Comparison of ENCODE assay signal across 8 mouse cellular contexts in the genomic region with DNA sequence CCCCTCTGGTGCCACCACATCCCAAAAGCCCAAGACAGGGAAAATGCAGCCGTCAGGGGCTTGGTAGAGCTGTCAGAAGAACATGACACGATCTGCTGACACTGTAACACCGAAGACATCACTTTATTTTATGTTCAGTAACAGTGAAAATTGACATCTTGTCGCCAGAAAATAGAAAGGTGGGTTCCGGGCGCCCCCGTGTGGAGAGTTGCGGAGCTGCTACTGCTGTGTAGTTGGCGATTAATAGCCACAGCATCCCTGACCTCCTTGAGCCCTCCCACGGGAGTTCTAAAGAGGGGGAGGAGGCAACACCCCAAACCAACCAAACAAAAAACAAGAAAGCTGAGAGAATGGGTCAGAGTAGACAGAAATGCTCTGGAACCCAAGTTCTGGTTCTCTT. TPM values are rescaled to one million over a fixed set of nuclear protein-coding genes. Genes with fewer than 3 reads are reported as not detected.
DNase-seq lines count a peak whose midpoint lies in the region; ATAC-seq lines count a peak whose summit lies in the region.

No protein-coding gene starts in this region.

- peak; percentile 75 for DNase-seq in CD4-positive, CD25-positive, alpha-beta regulatory T cell, adult 2 months (ENCODE audit: low read depth, low spot score)
- DNase-seq in ZHBTc4 (ENCODE audit: low read depth, low spot score): peak; percentile 70
- DNase-seq in gastrocnemius, postnatal 36 days: peak; percentile 66 to 67
- DNase-seq in layer of hippocampus, postnatal 10 days (ENCODE audit: low spot score in 2 of 2): peak; percentile 91 to 93
- peak; percentile 77 to 86 for DNase-seq in right cerebral cortex, postnatal 10 days (ENCODE audit: low spot score in 2 of 2)
- DNase-seq in urinary bladder, postnatal 4 days (ENCODE audit: low spot score in 2 of 2): peak; percentile 55 to 86

- peak; percentile 75 for ATAC-seq in common myeloid progenitor, adult 5-6 weeks (replicated peaks; ENCODE audit: low read depth, poor library complexity, severe bottlenecking)
- peak; percentile 89 for ATAC-seq in megakaryocyte, adult 5-6 weeks (ENCODE audit: poor library complexity, severe bottlenecking)

- intact Hi-C loops in gastrocnemius, postnatal 36 days (cut with DNase I): loop anchor here (1.0 kb wide), 1 partner anchor 107 kb away; no protein-coding TSS in a partner anchor

RNA-seq across cellular contexts. Expression of gene Magoh, which starts 34.6 kb away (rescaled TPM):
- total RNA-seq in common myeloid progenitor, adult 5-6 weeks (2017): 256 and 294 TPM in 2 replicates
- total RNA-seq in gastrocnemius, postnatal 36 days (2021): 10 to 100 TPM; 22.6 to 22.8 TPM
- 10 to 100 TPM; 46.5 to 51.9 TPM for total RNA-seq in layer of hippocampus, postnatal 10 days (2021)
- 131 and 134 TPM in 2 replicates for total RNA-seq in megakaryocyte, adult 5-6 weeks (2015)
- total RNA-seq in megakaryocyte, adult 5-6 weeks (2017): 208 and 218 TPM in 2 replicates

RNA-seq across cellular contexts. Expression of gene Lrp8, which starts 42.9 kb away (rescaled TPM):
- 7.4 and 10.4 TPM in 2 replicates for total RNA-seq in common myeloid progenitor, adult 5-6 weeks (2017)
- under 1 TPM; 0.12 to 0.56 TPM for total RNA-seq in gastrocnemius, postnatal 36 days (2021)
- total RNA-seq in layer of hippocampus, postnatal 10 days (2021): 100 to 1,000 TPM; 171 TPM
- 4.9 and 6.7 TPM in 2 replicates for total RNA-seq in megakaryocyte, adult 5-6 weeks (2015)
- total RNA-seq in megakaryocyte, adult 5-6 weeks (2017): 5.0 and 6.3 TPM in 2 replicates

RNA-seq across cellular contexts. Expression of gene 0610037L13Rik, which starts 44.6 kb away (rescaled TPM):
- total RNA-seq in common myeloid progenitor, adult 5-6 weeks (2017): 51.5 and 57.6 TPM in 2 replicates
- 10 to 100 TPM; 34.4 to 44.4 TPM for total RNA-seq in gastrocnemius, postnatal 36 days (2021)
- 10 to 100 TPM; 65.2 to 73.8 TPM for total RNA-seq in layer of hippocampus, postnatal 10 days (2021)
- total RNA-seq in megakaryocyte, adult 5-6 weeks (2015): 34.7 and 36.0 TPM in 2 replicates
- 33.6 and 34.7 TPM in 2 replicates for total RNA-seq in megakaryocyte, adult 5-6 weeks (2017)

Comparison
In these comparisons a context has a peak if more than half of its experiments do, and no peak if none do; other contexts are left out.
1. Peak in every context shown above with its lines: DNase-seq and ATAC-seq.
2. RNA of gene Lrp8, which starts 42.9 kb away (total RNA-seq): 171 TPM in layer of hippocampus, postnatal 10 days; 7.4 to 10.4 TPM in common myeloid progenitor, adult 5-6 weeks, 4.9 to 6.7 TPM in megakaryocyte, adult 5-6 weeks and 0.12 to 0.56 TPM in gastrocnemius, postnatal 36 days; every median in the first group is over 10 times any median in the second.